Mouse (Mus musculus) gastrocnemius, postnatal 14 days (tissue): ENCODE data around the gene 2310011J03Rik. TPM values are rescaled to one million over a fixed set of nuclear protein-coding genes. Genes with fewer than 3 reads are reported as not detected.
"Not testable (repeated sequence)": the region's sequence is repeated elsewhere in the genome, so short reads cannot be mapped to it uniquely, and the experiment has no call there.

ENCODE experiments used
- DNase-seq: peaks from one replicate; pipeline ENCODE4 v3.0.0; 2021; ENCODE audit warnings: mixed read lengths
- intact Hi-C: fragments of 180-260 bp; cut with DNase I; formaldehyde crosslinking; loops from one replicate; pipeline ENCODE4 v1.15.1; 2025; ENCODE audit warnings: low total_unique reads
- long read RNA-seq, 2 experiments: library from polyadenylated mRNA; stranded (forward); transcript quantifications; one replicate each; pipeline ENCODE4 v2.0.0; 2021
- total RNA-seq, 2 experiments: library from RNA; stranded (reverse); gene quantifications; 2 replicates each; pipeline ENCODE4 v1.2.3; 2021

The 2310011J03Rik gene
- total RNA-seq, result 1 to 10 TPM; 7.6 to 8.3 TPM
- long read RNA-seq, experiment 1, transcript 2310011J03Rik-201 (2 exons, 1,649 nt), result major isoform, 18 of 18 reads
- long read RNA-seq, experiment 1, partial matches to known transcripts, result 0 of 18 reads
- long read RNA-seq, experiment 1, other reads (novel, unspliced or antisense), result 0 of 18 reads
- long read RNA-seq, experiment 2, transcript 2310011J03Rik-201 (2 exons, 1,649 nt), result major isoform, 20 of 21 reads
- long read RNA-seq, experiment 2, partial matches to known transcripts, result 0 of 21 reads
- long read RNA-seq, experiment 2, other reads (novel, unspliced or antisense), result 1 of 21 reads

DNA sequence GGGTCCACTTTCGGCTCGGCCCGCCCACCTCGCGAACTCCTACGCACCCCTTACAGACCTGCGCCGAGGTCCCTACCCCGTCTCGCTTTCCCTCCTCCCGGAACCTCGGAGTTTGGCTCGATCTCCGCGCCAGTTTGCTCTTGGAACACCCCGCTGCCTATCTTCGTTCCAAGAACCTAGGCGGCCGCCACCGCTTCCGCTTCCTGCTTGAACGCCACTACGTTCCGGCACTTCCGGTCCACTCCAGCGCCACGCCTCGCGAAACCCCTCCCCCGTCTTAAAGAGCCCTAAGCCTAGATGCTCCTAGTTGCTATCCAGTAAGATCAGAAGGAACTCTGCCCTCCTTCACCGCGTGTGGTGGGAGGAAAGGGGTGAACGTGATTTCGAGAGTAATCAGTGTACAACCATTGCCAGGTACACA is at the start of gene 2310011J03Rik:
2310011J03Rik (minus strand) TSS at position 198 of the 421 bp plus-strand sequence.
- DNase-seq, result peak; percentile 93
- intact Hi-C loops, result no loop called here

DNA sequence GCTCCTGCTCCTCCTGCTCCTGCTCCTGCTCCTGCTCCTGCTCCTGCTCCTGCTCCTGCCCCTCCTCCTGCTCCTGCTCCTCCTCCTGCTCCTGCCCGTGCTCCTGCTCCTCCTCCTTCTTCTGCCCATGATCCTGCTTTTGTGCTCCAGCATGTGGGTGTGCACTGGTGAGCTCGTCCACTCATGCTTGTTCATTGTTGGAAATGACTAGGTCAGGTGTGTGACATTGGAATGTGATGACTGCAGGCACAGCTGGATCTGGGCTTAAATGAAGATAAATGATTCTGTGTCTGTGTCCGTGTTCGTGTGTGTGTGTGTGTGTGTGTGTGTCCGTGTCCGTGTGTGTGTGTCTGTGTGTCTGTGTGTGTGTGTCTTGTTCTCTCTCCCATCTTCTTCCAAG is 48.1 kb upstream of the 2310011J03Rik start:
- no peak for DNase-seq
- intact Hi-C loops, result loop anchor here (10.0 kb wide), 1 partner anchor 146 kb away; no protein-coding TSS in a partner anchor

DNA sequence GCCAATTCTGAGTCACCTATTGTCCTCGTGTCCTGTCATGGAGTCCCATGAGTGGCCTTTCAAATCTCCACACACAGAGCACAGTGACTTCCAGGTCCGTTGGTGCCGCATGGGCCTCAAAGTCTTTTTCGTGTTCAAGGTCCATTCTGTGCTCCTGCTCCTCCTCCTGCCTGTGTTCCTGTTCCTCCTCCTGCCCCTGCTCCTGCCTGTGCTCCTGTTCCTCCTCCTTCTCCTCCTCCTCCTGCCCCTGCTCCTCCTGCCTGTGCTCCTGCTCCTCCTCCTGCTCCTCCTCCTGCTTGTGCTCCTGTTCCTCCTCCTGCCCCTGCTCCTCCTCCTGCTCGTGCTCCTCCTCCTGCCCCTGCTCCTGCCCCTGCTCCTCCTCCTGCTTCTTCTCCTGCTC is 47.6 kb upstream of the 2310011J03Rik start:
- DNase-seq, result no peak
- intact Hi-C loops, result loop anchor here (10.0 kb wide), 1 partner anchor 147 kb away; no protein-coding TSS in a partner anchor

DNA sequence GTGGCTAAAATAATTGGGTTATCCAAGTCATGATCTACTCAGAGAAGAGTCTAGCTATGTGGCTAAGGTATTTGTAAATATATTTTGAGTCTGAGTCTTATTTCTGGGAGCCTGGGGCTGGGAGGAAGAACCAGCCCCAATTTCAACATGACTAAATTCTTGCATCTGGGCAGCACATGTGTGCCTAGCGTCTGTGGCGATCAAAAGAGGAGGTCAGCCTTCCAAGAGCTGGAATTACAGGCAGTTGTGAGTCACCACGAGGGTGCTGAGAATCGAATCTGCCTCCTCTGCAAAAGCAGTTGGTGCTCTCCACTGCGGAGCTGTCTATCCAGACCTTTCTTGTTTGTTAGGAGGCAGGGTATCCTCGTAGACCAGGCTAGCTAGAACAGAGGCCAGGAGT is 45.4 kb upstream of the 2310011J03Rik start:
- intact Hi-C loops, result loop anchor here (10.0 kb wide), 1 partner anchor 149 kb away; no protein-coding TSS in a partner anchor
- DNase-seq, result no peak

DNA sequence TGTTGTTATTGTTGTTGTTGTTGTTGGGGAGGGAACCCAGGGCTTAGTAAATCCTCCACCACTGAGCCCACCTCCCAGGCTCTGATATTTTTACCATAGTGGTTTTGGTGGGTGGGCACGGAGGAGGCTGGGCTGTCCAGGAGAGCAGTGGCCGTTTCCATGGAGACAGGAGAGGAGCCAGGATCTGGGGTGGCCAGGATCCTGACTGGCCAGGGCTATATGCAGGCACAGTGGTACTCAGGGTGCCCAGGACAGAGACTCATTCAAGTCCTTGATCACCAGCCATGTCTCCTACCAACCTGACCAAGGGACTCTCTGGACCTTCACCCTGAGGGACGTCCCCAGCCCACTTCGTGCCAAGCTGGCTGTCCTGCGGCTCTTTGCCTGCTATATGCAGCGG is 43.4 kb upstream of the 2310011J03Rik start:
- intact Hi-C loops, result loop anchor here (10.0 kb wide), 1 partner anchor 151 kb away; no protein-coding TSS in a partner anchor
- no peak for DNase-seq

DNA sequence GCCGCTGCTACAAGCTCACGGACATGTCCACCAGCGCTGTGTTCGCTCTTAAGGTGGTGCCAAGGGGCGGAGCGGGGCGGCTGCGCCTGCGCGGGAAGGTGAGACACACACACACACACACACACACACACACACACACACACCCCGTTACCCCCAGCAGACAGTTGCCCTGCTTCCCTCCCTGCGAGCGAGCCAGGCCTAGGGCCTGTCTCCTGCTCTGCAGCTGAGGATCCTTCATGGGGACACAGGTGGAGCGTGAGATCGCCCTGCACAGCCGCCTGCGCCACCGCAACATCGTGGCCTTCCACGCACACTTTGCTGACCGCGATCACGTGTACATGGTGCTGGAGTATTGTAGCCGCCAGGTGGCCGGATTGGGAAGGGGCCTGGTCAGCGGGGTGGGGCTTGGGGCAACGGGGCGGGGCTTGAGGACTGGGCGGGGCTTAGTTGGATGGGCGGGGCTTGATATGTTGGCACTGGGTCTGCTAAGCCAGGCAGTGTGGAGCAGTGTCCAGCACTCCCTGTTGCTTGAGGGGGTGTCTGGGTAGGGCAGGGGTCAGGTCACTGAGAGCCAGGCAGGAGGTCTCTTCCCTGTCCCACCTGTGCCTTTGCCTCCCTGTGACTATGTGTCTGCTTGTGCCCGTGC is 37.8 kb upstream of the 2310011J03Rik start:
- intact Hi-C loops, result no loop called here
- DNase-seq, result no peak

DNA sequence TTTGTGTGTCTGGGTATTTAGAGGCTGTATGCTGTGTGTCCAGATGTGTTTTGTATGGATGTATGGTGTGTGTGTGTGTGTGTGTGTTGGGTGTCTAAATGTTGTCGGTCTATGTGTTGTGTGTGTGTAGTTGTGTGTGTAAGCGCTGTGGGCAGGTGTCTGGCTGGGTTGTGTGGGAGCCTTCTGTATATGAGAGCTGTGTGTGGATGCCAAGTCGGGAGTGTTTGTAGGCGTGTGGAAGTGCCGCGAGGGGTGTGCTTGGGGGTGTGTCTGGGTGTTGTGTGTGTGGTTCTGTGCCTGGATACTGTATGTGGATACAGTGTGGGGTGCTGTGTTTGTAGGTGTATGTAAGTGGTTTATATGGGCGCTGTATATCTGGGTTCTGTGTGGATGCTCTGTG is 37.0 kb upstream of the 2310011J03Rik start:
- DNase-seq, result no peak
- intact Hi-C loops, result no loop called here

DNA sequence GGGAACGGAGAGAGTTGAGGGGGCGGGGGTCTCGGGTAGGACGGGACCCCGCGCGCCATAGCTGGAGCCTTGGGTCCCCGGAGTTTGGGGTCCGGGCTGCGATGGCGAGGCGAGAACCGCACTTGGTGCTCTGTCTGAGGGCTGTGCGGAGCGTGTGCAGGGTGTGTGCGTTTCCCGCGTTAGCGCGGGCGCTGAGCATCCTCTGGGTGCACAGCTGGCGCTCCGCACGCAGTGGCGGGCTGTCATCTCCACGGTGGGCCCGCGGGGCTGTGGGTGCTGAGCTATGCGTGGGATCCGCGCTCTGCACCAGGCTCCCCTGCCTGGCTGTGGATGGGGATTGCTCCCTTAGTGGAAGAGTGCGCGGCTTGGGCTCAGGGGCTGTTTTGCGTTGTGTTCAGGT is 36.4 kb upstream of the 2310011J03Rik start:
- no peak for DNase-seq
- intact Hi-C loops, result no loop called here

DNA sequence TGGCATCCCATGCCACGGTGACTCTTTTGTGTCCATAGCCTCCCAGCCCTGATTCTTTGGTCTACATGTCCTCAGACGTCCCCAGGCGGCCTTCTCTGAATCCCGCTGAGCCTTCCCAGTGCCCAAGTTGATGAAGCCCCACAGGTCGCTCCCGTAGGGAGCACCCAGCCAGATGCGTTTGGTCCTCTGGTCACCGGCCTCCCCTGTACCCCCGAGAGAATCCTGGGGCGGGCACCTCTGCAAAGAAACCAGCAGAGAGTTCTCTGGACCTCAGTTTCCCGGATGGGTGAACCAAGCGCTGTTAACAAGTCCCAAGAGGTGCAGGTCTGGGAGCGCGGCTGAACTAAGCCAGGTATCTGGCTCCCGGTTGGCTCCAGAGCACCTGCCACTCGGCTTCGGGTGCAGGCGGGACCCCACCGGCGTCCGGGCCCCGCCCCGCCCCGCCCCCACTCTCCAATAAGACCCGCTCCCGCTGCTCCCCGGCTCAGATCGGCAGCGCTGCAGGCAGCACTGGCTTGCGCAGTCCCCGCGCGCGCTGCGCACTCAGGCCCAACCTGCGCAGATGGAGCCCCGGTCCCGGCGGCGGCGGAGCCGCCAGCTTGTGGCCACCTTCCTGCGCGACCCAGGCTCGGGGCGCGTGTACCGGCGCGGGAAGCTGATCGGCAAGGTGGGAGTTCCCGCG is 35.8 kb upstream of the 2310011J03Rik start, which contains the start of gene Plk5:
Plk5 (plus strand) TSS at position 459 of the 682 bp plus-strand sequence.
- intact Hi-C loops, result no loop called here
- DNase-seq, result no peak

DNA sequence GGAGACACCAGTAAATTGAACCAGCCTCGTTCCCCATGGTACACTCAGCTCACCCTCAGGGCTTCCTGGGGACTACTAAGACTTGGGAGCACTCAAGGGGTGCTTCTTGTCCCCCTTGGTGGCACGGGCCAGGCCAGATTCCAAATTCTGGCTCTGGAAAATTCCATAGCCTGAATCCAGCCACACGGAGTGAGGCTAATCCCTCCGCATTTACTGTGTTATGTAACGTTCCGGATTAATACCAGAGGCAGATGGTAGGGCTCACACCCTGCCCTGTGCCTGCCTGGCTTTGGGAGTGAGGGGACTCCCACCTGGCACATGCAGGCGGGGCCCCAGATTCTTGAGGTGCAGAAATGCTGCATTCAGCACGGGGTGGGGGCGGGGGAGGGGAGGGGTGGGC is 35.1 kb upstream of the 2310011J03Rik start:
- intact Hi-C loops, result no loop called here
- DNase-seq, result no peak

DNA sequence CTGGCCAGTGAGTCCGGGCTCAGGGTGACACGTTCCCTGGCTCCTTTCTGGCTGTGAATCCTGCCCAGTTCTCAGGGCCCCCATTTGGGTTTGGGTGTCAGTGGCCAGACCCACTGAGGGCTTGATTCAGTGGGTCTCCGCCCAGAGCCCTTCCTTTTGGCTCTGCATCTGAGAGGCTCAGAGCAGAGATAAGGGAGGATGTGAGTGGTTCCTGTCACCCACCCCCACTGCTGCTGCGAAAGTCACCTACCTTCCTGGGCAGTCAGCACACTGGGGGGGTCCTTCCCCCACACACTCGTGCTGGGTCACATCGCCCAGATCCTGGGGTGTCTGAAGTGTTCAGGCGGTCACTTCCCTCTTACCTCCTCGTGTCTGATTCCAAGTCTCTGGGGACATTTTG is 32.4 kb upstream of the 2310011J03Rik start:
- intact Hi-C loops, result loop anchor here (5.0 kb wide), 1 partner anchor 55 kb away; the partner anchor contains the start of gene Apc2
- no peak for DNase-seq

DNA sequence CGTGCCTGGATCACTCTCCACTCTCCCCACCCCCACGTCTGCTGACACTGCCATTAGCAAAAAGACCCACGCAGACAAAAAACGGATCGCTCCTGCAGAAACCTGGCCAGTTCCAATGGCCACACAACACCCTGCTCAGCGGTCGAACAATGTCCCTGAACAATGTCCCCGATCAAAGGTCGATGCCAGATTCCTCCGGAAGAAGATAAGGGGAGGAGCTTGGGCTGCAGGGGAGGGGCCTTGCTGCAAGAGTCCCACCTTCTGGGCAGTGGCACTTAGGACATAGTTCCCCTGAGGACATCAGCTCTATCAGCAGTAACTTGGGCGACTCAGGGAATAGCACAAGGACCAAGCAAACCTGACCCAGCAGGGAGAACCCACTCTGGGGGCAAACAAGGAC is 31.6 kb upstream of the 2310011J03Rik start:
- DNase-seq, result no peak
- intact Hi-C loops, result loop anchor here (5.0 kb wide), 1 partner anchor 55 kb away; the partner anchor contains the start of gene Apc2

DNA sequence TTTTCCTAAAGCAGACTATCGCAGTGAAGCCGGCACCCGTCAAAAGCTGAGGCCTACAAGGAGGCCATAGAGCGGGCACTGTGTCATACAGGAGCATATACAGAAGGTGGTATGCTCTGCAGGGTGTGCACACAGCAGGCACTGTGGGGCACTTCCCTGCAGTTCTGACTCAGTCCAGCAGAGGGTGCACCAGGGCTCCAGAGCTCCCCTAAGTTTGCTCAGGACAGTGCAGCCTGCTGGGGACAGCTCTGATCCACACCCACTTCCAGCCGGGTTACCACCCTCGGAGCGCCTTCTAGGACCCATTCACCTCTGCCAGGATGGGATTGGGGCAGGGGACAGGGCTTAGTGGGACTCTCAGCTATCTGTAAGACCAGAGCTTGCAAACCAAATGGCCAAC is 30.0 kb upstream of the 2310011J03Rik start:
- DNase-seq, result peak; percentile 86
- intact Hi-C loops, result loop anchor here (5.0 kb wide), 1 partner anchor 53 kb away; the partner anchor contains the start of gene Apc2

DNA sequence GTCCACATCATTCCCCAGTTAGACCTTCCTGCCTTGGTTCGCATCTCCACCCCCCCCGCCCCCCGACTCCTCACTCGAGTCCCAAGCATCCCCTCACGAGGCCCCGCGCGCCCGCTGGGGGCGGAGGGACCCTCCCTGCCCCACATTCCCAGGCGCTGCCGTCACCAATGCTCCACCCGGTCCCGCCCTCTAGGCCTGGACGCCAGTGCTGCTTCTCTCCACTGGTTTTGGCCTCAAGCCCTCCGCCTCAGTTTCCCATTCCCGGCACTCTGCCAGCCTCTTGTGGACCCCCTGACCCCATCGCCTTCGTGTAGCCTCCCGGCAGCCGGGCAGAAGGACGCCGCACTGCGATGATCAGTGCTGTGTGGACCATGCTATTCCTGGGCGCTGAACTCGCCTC is 28.6 kb upstream of the 2310011J03Rik start:
- intact Hi-C loops, result no loop called here
- DNase-seq, result peak; percentile 61

DNA sequence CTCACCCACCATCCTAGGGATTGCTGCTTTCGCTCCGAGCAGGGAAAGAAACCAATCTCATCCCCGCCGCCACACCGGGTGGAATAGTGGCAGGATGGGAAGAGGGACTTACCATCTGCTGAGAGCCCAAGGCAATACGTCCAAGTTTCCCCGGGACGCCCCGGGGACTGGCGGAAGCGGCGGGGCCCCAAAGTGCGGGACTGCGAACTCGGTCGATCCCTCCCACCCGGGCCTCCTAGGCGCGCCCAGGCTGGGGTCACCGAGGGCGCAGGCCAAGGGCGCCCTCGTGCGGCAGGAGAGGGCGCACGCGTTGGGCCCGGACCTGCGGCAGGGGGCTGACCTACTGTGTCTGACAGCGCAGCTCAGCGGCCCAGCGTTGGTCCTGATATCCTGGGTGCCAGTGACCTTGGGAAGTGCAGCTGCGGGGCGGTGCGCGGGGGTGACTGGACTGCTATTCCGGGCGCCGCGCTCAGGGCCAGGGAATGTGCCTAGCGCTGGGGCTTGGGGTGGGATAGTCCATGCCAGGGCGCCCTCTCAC is 28.0 kb upstream of the 2310011J03Rik start, which contains the start of gene Adamtsl5:
Adamtsl5 (minus strand) TSS at position 169 of the 538 bp plus-strand sequence.
- peak; percentile 80 for DNase-seq
- intact Hi-C loops, result no loop called here

DNA sequence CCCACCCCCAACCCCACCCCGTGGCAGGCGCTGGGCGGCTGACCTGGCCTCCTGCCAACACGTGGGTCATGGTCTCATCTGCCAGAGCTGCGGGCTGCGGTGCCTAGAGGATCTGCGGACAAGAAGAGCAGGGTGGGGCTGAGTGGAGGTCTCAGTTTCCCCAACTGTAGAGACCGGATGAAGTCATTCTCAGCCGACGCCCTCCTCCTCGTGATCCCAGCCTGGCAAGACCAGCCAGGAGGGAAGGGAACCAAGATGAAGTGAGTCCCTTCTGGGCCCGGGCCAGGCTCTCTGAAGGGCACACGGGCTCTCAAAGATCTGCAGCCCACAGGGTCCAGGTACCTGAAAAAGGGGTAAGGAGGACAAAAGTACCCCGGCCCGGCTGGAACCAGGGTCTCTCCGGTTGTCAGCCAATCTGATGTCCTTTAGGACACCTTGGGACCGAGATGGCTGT is 27.2 kb upstream of the 2310011J03Rik start:
- intact Hi-C loops, result loop anchor here (2.0 kb wide), 1 partner anchor 27 kb away; no protein-coding TSS in a partner anchor
- peak; percentile 44 for DNase-seq

DNA sequence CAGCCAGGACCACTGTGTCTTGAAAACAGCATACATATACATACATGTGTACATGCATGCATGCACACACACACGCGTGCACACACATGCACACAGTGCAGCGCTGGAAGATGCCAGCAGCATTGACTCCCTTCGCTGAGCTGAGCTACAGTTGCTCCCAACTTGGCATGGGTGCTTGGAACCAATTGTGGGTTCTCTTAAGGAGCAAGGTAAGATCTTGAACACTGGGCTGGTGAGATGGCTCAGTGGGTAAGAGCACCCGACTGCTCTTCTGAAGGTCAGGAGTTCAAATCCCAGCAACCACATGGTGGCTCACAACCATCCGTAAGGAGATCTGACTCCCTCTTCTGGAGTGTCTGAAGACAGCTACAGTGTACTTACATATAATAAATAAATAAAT is 25.6 kb upstream of the 2310011J03Rik start:
- intact Hi-C loops, result loop anchor here (2.0 kb wide), 1 partner anchor 29 kb away; no protein-coding TSS in a partner anchor
- not testable (repeated sequence) for DNase-seq

DNA sequence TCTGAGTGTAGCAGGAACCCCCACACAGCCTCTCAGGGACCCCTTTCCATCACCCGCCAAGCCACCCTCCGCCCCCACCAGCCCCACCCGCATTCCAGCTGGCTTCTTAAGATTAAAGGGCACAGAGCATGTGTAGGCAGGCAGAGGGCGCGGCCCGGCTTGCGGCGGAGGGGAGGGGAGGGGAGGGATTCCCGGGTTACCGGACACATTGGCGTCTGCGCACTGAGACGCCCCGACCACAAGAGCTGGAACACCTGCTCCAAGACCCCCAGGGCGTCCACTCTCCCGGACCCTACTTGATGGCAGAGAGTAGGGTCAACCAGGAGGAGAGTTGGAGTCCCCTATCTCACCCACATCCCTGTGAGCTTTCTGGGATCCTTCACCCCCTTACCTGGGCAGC is 24.8 kb upstream of the 2310011J03Rik start:
- intact Hi-C loops, result no loop called here
- DNase-seq, result peak; percentile 13

DNA sequence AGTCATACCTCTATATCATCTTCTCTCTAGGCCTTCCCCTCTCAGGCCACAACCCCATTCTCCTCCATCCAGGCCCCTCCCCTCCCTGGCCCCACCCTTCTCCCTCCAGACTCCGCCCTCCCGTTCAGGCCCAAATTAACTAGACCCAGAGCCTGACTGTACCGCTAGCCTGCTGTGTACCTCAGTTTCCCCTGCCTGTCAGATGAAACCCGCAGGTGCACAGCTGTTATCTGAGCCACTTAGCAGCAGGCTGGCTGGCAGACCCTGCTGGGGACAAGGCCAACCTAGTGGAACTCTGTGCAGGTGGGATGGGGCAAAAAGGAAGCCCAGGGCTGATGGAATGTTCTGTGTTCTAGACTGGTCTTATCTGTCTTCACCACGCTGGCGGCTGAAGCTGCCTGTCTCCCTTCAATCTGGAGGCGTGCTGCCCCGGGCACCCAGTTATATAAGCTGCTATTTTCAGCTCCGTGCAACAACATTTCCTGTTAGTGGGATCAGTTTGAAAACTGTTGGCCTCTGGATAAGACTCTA is 23.9 kb upstream of the 2310011J03Rik start:
- DNase-seq, result peak; percentile 15
- intact Hi-C loops, result no loop called here
